Mouse (Mus musculus): Measurements from ENCODE around the gene Lhx8.

DNA sequence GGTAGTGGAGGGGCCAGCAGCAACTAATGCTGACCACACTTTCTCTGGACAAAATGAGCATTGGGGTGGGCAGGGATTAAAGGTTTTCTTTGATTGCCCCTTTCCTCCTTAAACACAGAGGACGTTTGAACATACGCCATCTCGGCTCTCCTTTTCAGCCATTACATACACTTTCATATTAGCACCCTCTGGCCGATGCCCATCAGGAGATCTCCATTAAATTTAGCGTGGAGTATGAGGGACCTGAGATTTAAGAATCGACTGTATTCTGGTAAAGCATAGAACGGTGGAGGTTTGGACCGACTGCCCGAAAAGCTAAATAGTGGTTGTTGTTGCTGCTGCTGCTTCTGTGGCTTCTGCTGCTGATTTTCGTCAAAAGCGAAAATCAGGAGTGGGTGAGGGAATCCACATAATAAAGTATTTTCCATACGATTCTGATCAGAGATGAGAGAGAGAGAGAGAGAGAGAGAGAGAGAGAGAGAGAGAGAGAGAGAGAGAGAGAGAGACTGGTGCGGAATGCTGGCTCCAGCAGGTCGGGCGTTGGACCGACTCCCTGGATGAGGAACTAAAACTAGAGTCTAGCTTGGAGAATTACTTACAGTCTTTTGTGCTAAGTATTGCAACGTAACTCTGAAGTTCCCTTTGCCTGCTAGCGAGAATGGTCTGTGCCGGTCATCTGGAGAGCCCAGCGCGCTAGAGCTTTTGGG is 1.2 kb upstream of the Lhx8 start:
- TF ChIP-seq CTCF (IDR thresholded peaks at IDR 0.05; ENCODE audit: borderline replicate concordance, control insufficient read depth, extremely low read depth, insufficient read depth, low read length, poor library complexity) (no peak), POLR2A (IDR thresholded peaks at IDR 0.05; ENCODE audit: control insufficient read depth, extremely low read depth, insufficient read depth, low read length, poor library complexity) (no peak)
